Mouse (Mus musculus): ENCODE data around the gene Eif4b. TPM values are rescaled to one million over a fixed set of nuclear protein-coding genes. Genes with fewer than 3 reads are reported as not detected.

Gene Eif4b
- polyA plus RNA-seq, 1 experiment from 2014 or later, result 111 TPM

- peaks cover 56% of the 10 kb centered on the region for H3K4me1 ChIP-seq
- 0 out of 2 replicates have a peak overlapping the region, but pooled peaks have one; percentile 23 for H3K9ac ChIP-seq
Observed at GRCm38 (mm10) chr15:102097991-102098555, 24.5 kb downstream of the Eif4b start.

DNA sequence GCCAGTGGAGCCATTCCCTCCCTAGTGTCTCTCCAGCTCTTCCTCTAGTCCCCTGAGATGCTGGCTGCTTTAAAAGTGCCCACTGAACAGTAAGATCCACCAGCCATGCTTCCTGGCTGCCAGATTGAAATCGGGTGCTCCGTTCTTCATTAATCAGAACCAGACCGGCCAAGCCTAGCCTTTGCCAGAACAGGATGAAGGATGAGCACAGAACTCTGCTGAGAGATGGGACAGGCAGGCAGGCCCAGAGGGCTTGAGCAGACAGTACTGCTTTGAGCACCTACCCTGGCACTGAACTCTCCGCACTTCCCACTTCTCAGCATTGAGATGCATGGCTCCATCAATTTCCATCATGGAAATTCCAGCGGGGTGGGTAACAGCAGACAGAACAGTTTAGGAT, 25.7 kb downstream of the Eif4b start:
- ATAC-seq (ENCODE audit: insufficient number of reproducible peaks, low FRiP score, low TSS enrichment, low read depth), result no peak
- Histone ChIP-seq H3K9me3 (no peaks in the 10 kb centered on the region), H3K27ac (peak overlapping the region; percentile 99), H3K4me1 (peaks cover 68% of the 10 kb centered on the region), H3K4me3 (peak overlapping the region; percentile 57), H3K4me2 (peak overlapping the region; percentile 67), H3K27me3 (no peaks in the 10 kb centered on the region), H3K9ac (peak overlapping the region; percentile 65), H3K36me3 (peaks cover 31% of the 10 kb centered on the region)
- 20% methylated on average over 5 of the region's 5 CpGs for WGBS

More at GRCm38 (mm10) chr15:102097991-102098555, 24.5 kb downstream of the Eif4b start:
- no peaks in the 10 kb centered on the region for H3K27me3 ChIP-seq
- no peaks in the 10 kb centered on the region for H3K9me3 ChIP-seq
- ATAC-seq (ENCODE audit: insufficient number of reproducible peaks, low FRiP score, low TSS enrichment, low read depth), result no peak
- peaks cover 43% of the 10 kb centered on the region for H3K36me3 ChIP-seq
- peak overlapping the region; percentile 99 for H3K27ac ChIP-seq
- WGBS, result 22% methylated on average over 5 of the region's 5 CpGs
- H3K4me3 ChIP-seq, result peak overlapping the region; percentile 57
- H3K4me2 ChIP-seq, result peak overlapping the region; percentile 67

GRCm38 (mm10) chr15:102099771-102100160, 26.2 kb downstream of the Eif4b start:
- 14% methylated on average over 8 of the region's 8 CpGs for WGBS

DNA sequence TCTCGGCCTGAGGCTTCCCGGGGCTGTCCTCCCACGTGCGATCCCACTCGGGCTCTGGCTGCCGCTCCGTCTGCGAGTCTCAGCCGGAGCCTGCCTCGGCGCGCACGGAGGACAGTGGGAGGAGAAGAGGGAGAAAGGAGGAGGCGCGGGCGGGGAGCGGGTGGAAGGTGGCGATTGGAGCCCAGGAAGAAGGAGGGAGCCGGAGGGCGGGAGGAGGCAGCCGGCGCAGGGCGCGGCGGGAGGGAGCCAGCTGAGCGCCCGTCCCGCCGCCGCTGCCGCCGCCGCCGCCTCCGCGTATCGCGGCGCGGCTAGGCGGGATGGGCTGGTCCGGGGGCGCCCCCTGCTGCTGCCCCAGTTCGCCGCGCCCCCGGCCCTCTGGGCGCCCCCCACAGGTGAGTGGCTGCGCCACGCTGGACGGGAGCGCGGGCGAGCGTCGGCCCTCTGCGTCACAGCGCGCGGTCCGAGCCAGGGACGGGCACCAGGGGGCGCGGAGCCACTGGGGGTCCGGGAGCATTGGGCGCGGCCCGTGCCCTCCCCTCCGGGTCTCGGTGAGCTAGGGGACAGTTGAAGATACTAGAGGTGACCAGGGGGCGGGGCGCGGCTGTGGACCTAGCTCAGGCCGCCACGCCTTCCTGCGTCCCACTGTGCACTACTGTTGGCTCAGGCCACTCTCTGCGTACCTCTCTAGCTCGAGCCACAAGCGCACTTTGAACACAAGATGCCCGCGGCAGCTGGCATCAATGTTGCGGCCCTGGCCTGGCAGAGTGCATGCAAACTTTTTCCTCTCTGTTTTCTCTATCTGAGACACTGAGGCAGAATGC, 26.8 kb downstream of the Eif4b start, which contains the start of gene Tns2:
Tns2 (plus strand) TSS at position 253 of the 821 bp plus-strand sequence.
- WGBS, result under 1% methylated on average over 74 of the region's 82 CpGs
- H3K27me3 ChIP-seq, result no peaks in the 10 kb centered on the region
- peak; percentile 70 for ATAC-seq (ENCODE audit: insufficient number of reproducible peaks, low FRiP score, low TSS enrichment, low read depth)

More at GRCm38 (mm10) chr15:102099771-102100160, 26.2 kb downstream of the Eif4b start:
- no peak for ATAC-seq (ENCODE audit: insufficient number of reproducible peaks, low FRiP score, low TSS enrichment, low read depth)
- peak overlapping the region; percentile 67 for H3K4me2 ChIP-seq
- no peaks in the 10 kb centered on the region for H3K27me3 ChIP-seq
- peak overlapping the region; percentile 65 for H3K9ac ChIP-seq
- H3K27ac ChIP-seq, result peak overlapping the region; percentile 99
- H3K4me1 ChIP-seq, result peaks cover 71% of the 10 kb centered on the region
- no peaks in the 10 kb centered on the region for H3K9me3 ChIP-seq
- peaks cover 30% of the 10 kb centered on the region for H3K36me3 ChIP-seq
- peak overlapping the region; percentile 57 for H3K4me3 ChIP-seq

DNA sequence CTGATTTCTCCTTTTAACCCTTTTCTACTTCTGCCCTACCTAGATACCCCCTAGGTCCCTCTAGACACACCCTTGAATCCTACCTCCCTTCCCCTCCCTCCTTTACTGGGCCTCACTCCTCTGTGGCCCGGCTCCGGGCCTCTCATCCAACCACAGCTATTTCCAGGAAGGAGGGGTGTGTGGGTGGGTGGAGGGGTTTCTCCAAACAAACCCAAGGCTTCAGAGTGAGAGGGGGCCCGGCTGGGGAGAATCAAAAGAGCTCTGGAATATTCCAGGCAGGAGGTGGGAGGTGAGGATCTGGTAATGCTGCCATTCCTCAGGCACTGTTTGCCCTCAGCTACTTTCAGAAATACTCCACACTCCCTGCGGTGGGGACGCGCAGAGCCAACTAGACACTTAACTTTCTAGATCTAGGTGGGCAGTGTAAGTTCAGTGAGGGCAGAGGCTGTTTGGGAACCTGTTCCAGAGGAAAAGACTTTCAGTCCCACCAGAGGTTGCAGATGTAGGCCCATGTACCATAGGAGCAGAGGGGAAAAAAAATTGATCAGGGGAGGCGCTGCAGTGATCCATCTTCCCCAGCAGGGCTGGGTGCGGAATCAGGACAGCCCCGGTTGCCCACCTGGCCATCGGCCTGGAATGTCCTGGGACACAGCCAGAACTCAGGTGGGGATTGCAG, 27.6 kb downstream of the Eif4b start:
- Histone ChIP-seq H3K27ac (peak overlapping the region; percentile 99), H3K4me2 (peak overlapping the region; percentile 67), H3K9ac (0 out of 2 replicates have a peak overlapping the region, but pooled peaks have one; percentile 65), H3K4me3 (peak overlapping the region; percentile 57), H3K4me1 (peaks cover 83% of the 10 kb centered on the region), H3K27me3 (no peaks in the 10 kb centered on the region), H3K9me3 (no peaks in the 10 kb centered on the region), H3K36me3 (peaks cover 21% of the 10 kb centered on the region)
- ATAC-seq (ENCODE audit: insufficient number of reproducible peaks, low FRiP score, low TSS enrichment, low read depth), result peak; percentile 75
- WGBS, result 11% methylated on average over 10 of the region's 10 CpGs

More for the DNA sequence above, 26.8 kb downstream of the Eif4b start, which contains the start of gene Tns2:
- peak within 1 kb of the TSS; percentile 57 for H3K4me3 ChIP-seq
- no peaks in the 10 kb centered on the region for H3K9me3 ChIP-seq
- peak within 1 kb of the TSS; percentile 99 for H3K27ac ChIP-seq
- H3K4me2 ChIP-seq, result peak within 1 kb of the TSS; percentile 67
- peaks cover 75% of the 10 kb centered on the region for H3K4me1 ChIP-seq
- H3K36me3 ChIP-seq, result peaks cover 24% of the 10 kb centered on the region
- H3K9ac ChIP-seq, result peak within 1 kb of the TSS; percentile 65

DNA sequence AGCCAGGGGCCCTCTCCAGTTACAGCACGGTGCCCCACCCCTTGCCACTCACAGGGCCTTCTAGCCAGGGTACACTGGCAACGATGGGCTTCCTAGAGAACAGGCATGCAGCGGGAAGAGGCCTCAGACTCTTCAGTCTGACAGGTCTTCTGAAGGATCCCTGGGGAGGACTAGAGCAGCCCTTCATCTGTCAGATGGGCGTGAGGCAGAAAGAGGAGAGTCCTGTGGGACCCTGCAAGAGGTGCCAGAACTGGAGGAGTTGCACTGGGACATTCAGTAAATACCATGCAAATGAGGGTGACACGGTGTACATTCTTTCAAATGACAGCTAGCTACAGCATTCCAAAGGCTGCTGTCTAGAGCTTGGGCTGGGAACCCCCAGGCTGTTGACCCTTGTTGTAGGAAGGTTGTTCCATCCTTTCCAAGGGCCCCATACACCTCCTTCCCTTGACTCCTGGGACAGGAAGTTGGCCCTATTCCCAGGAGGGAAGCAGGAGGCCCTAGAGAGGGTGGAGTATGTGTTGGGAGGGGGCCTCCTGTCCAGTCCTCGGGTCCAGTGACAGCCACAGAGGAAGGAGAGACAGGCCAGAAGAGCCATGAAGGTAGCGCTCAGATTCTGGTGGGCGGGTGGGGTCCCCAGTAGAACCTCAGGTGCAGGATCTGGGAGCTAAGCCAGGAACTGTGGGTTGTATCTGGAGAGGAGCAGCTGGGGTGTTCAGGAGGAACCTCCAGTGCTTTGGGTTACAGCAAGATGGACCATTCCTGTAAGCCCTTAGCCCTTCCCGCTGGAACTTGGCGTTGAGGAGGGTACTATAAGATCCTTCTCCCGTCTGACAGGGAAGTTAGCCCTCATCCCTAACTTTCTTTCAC, 28.3 kb downstream of the Eif4b start:
- Histone ChIP-seq H3K9ac (peak overlapping the region; percentile 49; the same call in 1 of the 2 replicates), H3K27me3 (no peaks in the 10 kb centered on the region), H3K4me1 (peaks cover 91% of the 10 kb centered on the region), H3K27ac (peak overlapping the region; percentile 99), H3K9me3 (no peaks in the 10 kb centered on the region), H3K4me2 (peak overlapping the region; percentile 67), H3K4me3 (peak overlapping the region; percentile 57), H3K36me3 (peaks cover 22% of the 10 kb centered on the region)
- ATAC-seq (ENCODE audit: insufficient number of reproducible peaks, low FRiP score, low TSS enrichment, low read depth), result no peak
- 21% methylated on average over 11 of the region's 11 CpGs for WGBS

GRCm38 (mm10) chr15:102102548-102103121, 29.1 kb downstream of the Eif4b start:
- H3K36me3 ChIP-seq, result peaks cover 24% of the 10 kb centered on the region
- peak overlapping the region; percentile 99 for H3K27ac ChIP-seq
- H3K9me3 ChIP-seq, result no peaks in the 10 kb centered on the region
- peak overlapping the region; percentile 67 for H3K4me2 ChIP-seq
- H3K4me1 ChIP-seq, result peaks cover 92% of the 10 kb centered on the region
- H3K9ac ChIP-seq, result peak overlapping the region; percentile 49
- ATAC-seq (ENCODE audit: insufficient number of reproducible peaks, low FRiP score, low TSS enrichment, low read depth), result no peak
- H3K27me3 ChIP-seq, result no peaks in the 10 kb centered on the region
- peak overlapping the region; percentile 57 for H3K4me3 ChIP-seq
- WGBS, result 10% methylated on average over 6 of the region's 6 CpGs

DNA sequence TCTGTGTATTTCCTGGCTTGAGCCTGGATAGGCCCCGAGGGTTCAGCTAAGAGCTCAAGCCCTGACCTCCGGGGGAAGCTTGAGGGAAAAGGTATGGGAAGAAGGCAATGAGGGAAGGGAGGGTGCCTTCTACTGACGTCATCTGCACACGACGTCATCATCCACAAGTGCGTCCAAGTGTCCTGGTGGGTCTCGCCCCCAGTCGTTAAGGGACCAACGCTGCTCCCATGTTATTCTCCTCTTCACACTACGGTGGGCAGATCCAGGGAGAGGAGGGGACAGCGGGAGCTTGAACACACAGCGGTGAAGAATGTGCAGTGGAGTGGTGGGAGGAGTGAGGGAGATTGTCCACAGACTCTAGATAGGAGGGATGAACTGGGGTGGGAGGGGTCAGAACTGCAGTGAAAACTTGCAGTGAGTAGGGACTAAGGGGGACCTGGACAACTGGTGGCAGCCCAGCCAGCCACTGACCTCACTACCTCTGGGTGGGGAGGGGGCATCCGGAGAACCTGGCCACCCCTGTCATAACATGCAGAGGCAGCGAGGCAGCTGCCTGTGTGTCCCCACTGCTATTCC, 29.9 kb downstream of the Eif4b start:
- no peaks in the 10 kb centered on the region for H3K27me3 ChIP-seq
- H3K36me3 ChIP-seq, result peaks cover 30% of the 10 kb centered on the region
- ATAC-seq (ENCODE audit: insufficient number of reproducible peaks, low FRiP score, low TSS enrichment, low read depth), result no peak
- H3K27ac ChIP-seq, result peak overlapping the region; percentile 99
- 10% methylated on average over 14 of the region's 14 CpGs for WGBS
- peak overlapping the region; percentile 57 for H3K4me3 ChIP-seq
- no peaks in the 10 kb centered on the region for H3K9me3 ChIP-seq
- peak overlapping the region; percentile 67 for H3K4me2 ChIP-seq
- peak overlapping the region; percentile 49 for H3K9ac ChIP-seq
- peaks cover 92% of the 10 kb centered on the region for H3K4me1 ChIP-seq

GRCm38 (mm10) chr15:102103947-102104555, 30.5 kb downstream of the Eif4b start:
- peak overlapping the region; percentile 49 for H3K9ac ChIP-seq
- H3K4me3 ChIP-seq, result peak overlapping the region; percentile 57
- H3K27me3 ChIP-seq, result no peaks in the 10 kb centered on the region
- 25% methylated on average over 12 of the region's 12 CpGs for WGBS
- H3K27ac ChIP-seq, result peak overlapping the region; percentile 99
- peaks cover 36% of the 10 kb centered on the region for H3K36me3 ChIP-seq
- no peaks in the 10 kb centered on the region for H3K9me3 ChIP-seq
- H3K4me2 ChIP-seq, result peak overlapping the region; percentile 67
- no peak for ATAC-seq (ENCODE audit: insufficient number of reproducible peaks, low FRiP score, low TSS enrichment, low read depth)
- H3K4me1 ChIP-seq, result peaks cover 91% of the 10 kb centered on the region

DNA sequence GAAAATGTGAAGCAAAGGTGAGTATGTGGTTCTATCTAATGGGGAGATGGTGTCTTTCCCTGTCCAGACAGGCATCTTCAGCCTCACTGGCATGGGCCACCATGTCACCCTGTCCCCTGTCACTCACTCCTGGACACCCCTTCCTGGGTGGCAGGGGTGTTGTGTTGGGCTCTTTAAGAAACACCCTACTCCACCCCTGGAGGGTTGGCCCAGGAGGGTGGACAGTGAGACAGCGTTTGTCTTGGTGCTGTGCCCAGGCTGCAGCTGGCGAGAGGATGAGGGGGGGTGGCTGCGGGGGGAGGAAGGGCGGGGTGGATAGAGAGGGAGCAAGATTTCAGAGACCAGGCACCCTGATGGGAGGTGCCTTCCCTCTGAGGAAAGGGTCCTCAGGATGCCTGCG, 31.8 kb downstream of the Eif4b start:
- 34% methylated on average over 5 of the region's 5 CpGs for WGBS
- Histone ChIP-seq H3K4me3 (peak overlapping the region; percentile 57), H3K27me3 (no peaks in the 10 kb centered on the region), H3K9me3 (no peaks in the 10 kb centered on the region), H3K9ac (no peak overlapping the region), H3K27ac (peak overlapping the region; percentile 99), H3K36me3 (peaks cover 49% of the 10 kb centered on the region), H3K4me1 (peaks cover 88% of the 10 kb centered on the region), H3K4me2 (peak overlapping the region; percentile 67)
- ATAC-seq (ENCODE audit: insufficient number of reproducible peaks, low FRiP score, low TSS enrichment, low read depth), result no peak

Data from limb, embryonic 15.5 days (tissue).